Mouse (Mus musculus): ENCODE measurements at regions not wholly inside any gene's neighbourhood (a gene's known extent, or its start where the extent isn't known, plus 50 kb on each side); places are given as distances from the start of the nearest gene placed in this dataset.

- DNase-seq (ENCODE audit: low spot score in 2 of 2): no peak
Observed at GRCm38 (mm10) chr10:8072463-8072862, 116.4 kb upstream of the Tab2 start.

- no peak for DNase-seq (ENCODE audit: low spot score in 2 of 2)
Observed at GRCm38 (mm10) chr10:8071858-8072257, 115.8 kb upstream of the Tab2 start.

GRCm38 (mm10) chr10:8070472-8070871 is 114.4 kb upstream of the Tab2 start:
- no peak for DNase-seq (ENCODE audit: low spot score in 2 of 2)

- no peak for DNase-seq (ENCODE audit: low spot score in 2 of 2)
Observed at GRCm38 (mm10) chr10:8066926-8067325, 110.9 kb upstream of the Tab2 start.

GRCm38 (mm10) chr10:8065746-8066145 is 109.7 kb upstream of the Tab2 start:
- no peak for DNase-seq (ENCODE audit: low spot score in 2 of 2)

- no peak for DNase-seq (ENCODE audit: low spot score in 2 of 2)
Observed at GRCm38 (mm10) chr10:8064281-8064680, 108.3 kb upstream of the Tab2 start.

GRCm38 (mm10) chr10:8063458-8064090 is 107.5 kb upstream of the Tab2 start:
- peak in 1 of 2 experiments; percentile 21 for DNase-seq (ENCODE audit: low spot score in 2 of 2)

GRCm38 (mm10) chr10:8060987-8061386 is 105.0 kb upstream of the Tab2 start:
- DNase-seq (ENCODE audit: low spot score in 2 of 2): no peak

- DNase-seq (ENCODE audit: low spot score in 2 of 2): peak in 1 of 2 experiments; percentile 21
Observed at GRCm38 (mm10) chr10:8059769-8060168, 103.7 kb upstream of the Tab2 start.

- DNase-seq (ENCODE audit: low spot score in 2 of 2): no peak
Observed at GRCm38 (mm10) chr10:8057855-8058254, 101.8 kb upstream of the Tab2 start.

GRCm38 (mm10) chr10:8055293-8055692 is 99.3 kb upstream of the Tab2 start:
- DNase-seq (ENCODE audit: low spot score in 2 of 2): no peak

- no peak for DNase-seq (ENCODE audit: low spot score in 2 of 2)
Observed at GRCm38 (mm10) chr10:8043416-8044163, 87.6 kb upstream of the Tab2 start.

- no peak for DNase-seq (ENCODE audit: low spot score in 2 of 2)
Observed at GRCm38 (mm10) chr10:8042306-8042705, 86.3 kb upstream of the Tab2 start.

GRCm38 (mm10) chr10:8041790-8042189 is 85.8 kb upstream of the Tab2 start:
- DNase-seq (ENCODE audit: low spot score in 2 of 2): no peak

- peak in 1 of 2 experiments; percentile 43 for DNase-seq (ENCODE audit: low spot score in 2 of 2)
Observed at GRCm38 (mm10) chr10:8037986-8038631, 82.1 kb upstream of the Tab2 start.

- no peak for DNase-seq (ENCODE audit: low spot score in 2 of 2)
Observed at GRCm38 (mm10) chr10:8036293-8036692, 80.3 kb upstream of the Tab2 start.

- no peak for DNase-seq (ENCODE audit: low spot score in 2 of 2)
Observed at GRCm38 (mm10) chr10:8035310-8035709, 79.3 kb upstream of the Tab2 start.

GRCm38 (mm10) chr10:8032203-8032602 is 76.2 kb upstream of the Tab2 start:
- no peak for DNase-seq (ENCODE audit: low spot score in 2 of 2)

- no peak for DNase-seq (ENCODE audit: low spot score in 2 of 2)
Observed at GRCm38 (mm10) chr10:8028840-8029239, 72.8 kb upstream of the Tab2 start.

- DNase-seq (ENCODE audit: low spot score in 2 of 2): no peak
Observed at GRCm38 (mm10) chr10:8027023-8027422, 71.0 kb upstream of the Tab2 start.

GRCm38 (mm10) chr10:8023741-8024140 is 67.7 kb upstream of the Tab2 start:
- no peak for DNase-seq (ENCODE audit: low spot score in 2 of 2)

- no peak for DNase-seq (ENCODE audit: low spot score in 2 of 2)
Observed at GRCm38 (mm10) chr10:8021971-8022370, 65.9 kb upstream of the Tab2 start.
